Mouse (Mus musculus) hindbrain, embryonic 12.5 days (tissue): ENCODE results near the gene Mfsd2a. TPM values are rescaled to one million over a fixed set of nuclear protein-coding genes. Genes with fewer than 3 reads are reported as not detected.
A peak's percentile ranks its signal among the peaks of the same experiment; 100 is the strongest.

Experiments used
- ATAC-seq: fragments of 200-750 bp; cut with Nextera tagmentation; 2 replicates; pipeline ENCODE4 v1.8.0; 2017; ENCODE audit warnings: moderate TSS enrichment; ENCODE audit not compliant: low FRiP score
- H3K27ac ChIP-seq: fragments of 300-500 bp; sonication (generic); 2 replicates; pipeline ENCODE4 v1.5.1; 2016; ENCODE audit warnings: mild to moderate bottlenecking
- H3K27me3 ChIP-seq: fragments of 300-500 bp; sonication (generic); 2 replicates; pipeline ENCODE4 v1.6.1; 2016; ENCODE audit warnings: mild to moderate bottlenecking
- H3K36me3 ChIP-seq: fragments of 300-500 bp; sonication (generic); 2 replicates; pipeline ENCODE4 v1.6.1; 2016; ENCODE audit warnings: mild to moderate bottlenecking
- H3K4me1 ChIP-seq: fragments of 300-500 bp; sonication (generic); 2 replicates; pipeline ENCODE4 v1.6.1; 2016
- H3K4me2 ChIP-seq: fragments of 300-500 bp; sonication (generic); replicated peaks from 2 replicates; pipeline ENCODE4 v1.6.1; 2016; ENCODE audit warnings: mild to moderate bottlenecking
- H3K4me3 ChIP-seq: fragments of 300-500 bp; sonication (generic); 2 replicates; pipeline ENCODE4 v1.5.1; 2016; ENCODE audit warnings: mild to moderate bottlenecking
- H3K9ac ChIP-seq: fragments of 300-500 bp; sonication (generic); 2 replicates; pipeline ENCODE4 v1.6.1; 2016; ENCODE audit warnings: mild to moderate bottlenecking, moderate library complexity
- H3K9me3 ChIP-seq: fragments of 300-500 bp; sonication (generic); replicated peaks from 2 replicates; pipeline ENCODE4 v1.6.1; 2016; ENCODE audit warnings: mild to moderate bottlenecking
- WGBS: fragments of 180-500 bp; shearing (Covaris S2); methylation state at CpG from one replicate; pipeline ENCODE4 v1.1.7; 2016; 5-methylcytosine and 5-hydroxymethylcytosine counted together
- polyA plus RNA-seq: library from polyadenylated mRNA; unstranded; fragments of >200 nt; fragmentation: Nextera tagmentation; extraction: Ambion mirVana; gene quantifications from 2 replicates; pipeline ENCODE4 v1.2.1, GENCODE M21; 2016

Mfsd2a gene
- polyA plus RNA-seq = 28.5 and 28.7 TPM in 2 replicates

GRCm38 (mm10) chr4:122961100-122961567 lies at the start of gene Mfsd2a:
Gene Mfsd2a, minus strand, starts transcription at chr4:122961188.
- Histone ChIP-seq H3K4me3 (peak within 1 kb of the TSS; percentile 67), H3K27ac (peak within 1 kb of the TSS; percentile 30; the same call in 1 of the 2 replicates), H3K4me2 (peak within 1 kb of the TSS; percentile 99), H3K9ac (peak within 1 kb of the TSS; percentile 79), H3K9me3 (no peaks in the 10 kb centered on the region), H3K27me3 (no peaks in the 10 kb centered on the region), H3K36me3 (peaks cover 3% of the 10 kb centered on the region), H3K4me1 (peaks cover 40% of the 10 kb centered on the region)
- peak; percentile 73 for ATAC-seq
- 1% methylated on average over 27 of the region's 27 CpGs for WGBS

GRCm38 (mm10) chr4:123005054-123005966 lies 44.3 kb upstream of the Mfsd2a start:
- no peaks in the 10 kb centered on the region for H3K27me3 ChIP-seq
- H3K9me3 ChIP-seq = no peaks in the 10 kb centered on the region
- H3K4me2 ChIP-seq = no peak overlapping the region
- no peak overlapping the region for H3K9ac ChIP-seq
- no peak overlapping the region for H3K4me3 ChIP-seq
- WGBS = 49% methylated on average over 15 of the region's 15 CpGs
- H3K27ac ChIP-seq = no peak overlapping the region
- peaks cover 31% of the 10 kb centered on the region for H3K4me1 ChIP-seq
- H3K36me3 ChIP-seq = peaks cover 23% of the 10 kb centered on the region
- no peak for ATAC-seq

- peak overlapping the region; percentile 80; the same call in 1 of the 2 replicates for H3K4me3 ChIP-seq
- peak overlapping the region; percentile 82 for H3K4me2 ChIP-seq
These were observed 39.8 kb upstream of the Mfsd2a start for GRCm38 (mm10) chr4:123000617-123001342.

GRCm38 (mm10) chr4:123000130-123000529 lies 39.1 kb upstream of the Mfsd2a start:
- Histone ChIP-seq H3K27me3 (no peaks in the 10 kb centered on the region), H3K9me3 (no peaks in the 10 kb centered on the region), H3K4me3 (peak overlapping the region; percentile 80), H3K4me1 (peaks cover 53% of the 10 kb centered on the region), H3K9ac (peak overlapping the region; percentile 52), H3K4me2 (peak overlapping the region; percentile 82), H3K36me3 (peaks cover 23% of the 10 kb centered on the region), H3K27ac (peak overlapping the region; percentile 93)
- ATAC-seq = no peak
- 33% methylated on average over 14 of the region's 14 CpGs for WGBS

More at GRCm38 (mm10) chr4:123000617-123001342, 39.8 kb upstream of the Mfsd2a start:
- Histone ChIP-seq H3K9me3 (no peaks in the 10 kb centered on the region), H3K36me3 (peaks cover 23% of the 10 kb centered on the region), H3K4me1 (peaks cover 52% of the 10 kb centered on the region), H3K27me3 (no peaks in the 10 kb centered on the region), H3K9ac (peak overlapping the region; percentile 43), H3K27ac (peak overlapping the region; percentile 93)
- no peak for ATAC-seq
- 25% methylated on average over 17 of the region's 17 CpGs for WGBS

- Histone ChIP-seq H3K36me3 (peaks cover 23% of the 10 kb centered on the region), H3K9ac (peak overlapping the region; percentile 52), H3K4me3 (peak overlapping the region; percentile 80), H3K4me2 (peak overlapping the region; percentile 82), H3K4me1 (peaks cover 52% of the 10 kb centered on the region), H3K27ac (peak overlapping the region; percentile 93), H3K9me3 (no peaks in the 10 kb centered on the region), H3K27me3 (no peaks in the 10 kb centered on the region)
- WGBS = 1% methylated on average over 4 of the region's 4 CpGs
- peak; percentile 45 for ATAC-seq
These were observed 38.3 kb upstream of the Mfsd2a start for GRCm38 (mm10) chr4:122999263-122999691.

GRCm38 (mm10) chr4:122998537-122999262 lies 37.7 kb upstream of the Mfsd2a start:
- no peaks in the 10 kb centered on the region for H3K27me3 ChIP-seq
- peak; percentile 70 for ATAC-seq
- H3K9me3 ChIP-seq = no peaks in the 10 kb centered on the region
- H3K4me2 ChIP-seq = peak overlapping the region; percentile 82
- H3K36me3 ChIP-seq = peaks cover 23% of the 10 kb centered on the region
- peak overlapping the region; percentile 52 for H3K9ac ChIP-seq
- peaks cover 52% of the 10 kb centered on the region for H3K4me1 ChIP-seq
- H3K27ac ChIP-seq = peak overlapping the region; percentile 96
- peak overlapping the region; percentile 80 for H3K4me3 ChIP-seq
- 8% methylated on average over 12 of the region's 12 CpGs for WGBS

GRCm38 (mm10) chr4:122996618-122997381 lies 35.8 kb upstream of the Mfsd2a start:
- under 1% methylated on average over 47 of the region's 47 CpGs for WGBS
- Histone ChIP-seq H3K27me3 (no peaks in the 10 kb centered on the region), H3K4me2 (peak overlapping the region; percentile 82), H3K27ac (peak overlapping the region; percentile 96), H3K4me1 (peaks cover 41% of the 10 kb centered on the region), H3K4me3 (peak overlapping the region; percentile 80), H3K9ac (peak overlapping the region; percentile 93), H3K36me3 (peaks cover 13% of the 10 kb centered on the region), H3K9me3 (no peaks in the 10 kb centered on the region)
- ATAC-seq = peak; percentile 7; the same call in 1 of the 2 replicates

- Histone ChIP-seq H3K36me3 (peaks cover 7% of the 10 kb centered on the region), H3K9ac (peak overlapping the region; percentile 93), H3K4me1 (peaks cover 36% of the 10 kb centered on the region), H3K4me2 (peak overlapping the region; percentile 82), H3K9me3 (no peaks in the 10 kb centered on the region), H3K27me3 (no peaks in the 10 kb centered on the region), H3K27ac (peak overlapping the region; percentile 96), H3K4me3 (peak overlapping the region; percentile 80)
- no peak; the same call in 1 of the 2 replicates for ATAC-seq
- under 1% methylated on average over 32 of the region's 32 CpGs for WGBS
These were observed 35.2 kb upstream of the Mfsd2a start for GRCm38 (mm10) chr4:122996221-122996617.

GRCm38 (mm10) chr4:122995404-122996220 lies 34.6 kb upstream of the Mfsd2a start, which contains the start of gene Mycl:
Gene Mycl, plus strand, starts transcription at chr4:122995652.
- peak within 1 kb of the TSS; percentile 96 for H3K27ac ChIP-seq
- H3K4me3 ChIP-seq = peak within 1 kb of the TSS; percentile 80
- ATAC-seq = peak; percentile 74
- no peaks in the 10 kb centered on the region; the same call in 1 of the 2 replicates for H3K9me3 ChIP-seq
- peaks cover 30% of the 10 kb centered on the region for H3K4me1 ChIP-seq
- peak within 1 kb of the TSS; percentile 82 for H3K4me2 ChIP-seq
- peak within 1 kb of the TSS; percentile 93 for H3K9ac ChIP-seq
- H3K36me3 ChIP-seq = peaks cover under 1% of the 10 kb centered on the region; the same call in 1 of the 2 replicates
- WGBS = under 1% methylated on average over 67 of the region's 69 CpGs
- H3K27me3 ChIP-seq = no peaks in the 10 kb centered on the region

- no peak for ATAC-seq
- no peaks in the 10 kb centered on the region for H3K27me3 ChIP-seq
- H3K27ac ChIP-seq = no peak overlapping the region
- H3K9ac ChIP-seq = no peak overlapping the region
- H3K36me3 ChIP-seq = no peaks in the 10 kb centered on the region
- H3K4me1 ChIP-seq = peaks cover 5% of the 10 kb centered on the region
- H3K9me3 ChIP-seq = no peaks in the 10 kb centered on the region; the same call in 1 of the 2 replicates
- no peak overlapping the region for H3K4me3 ChIP-seq
- H3K4me2 ChIP-seq = no peak overlapping the region
- WGBS = 63% methylated on average over 3 of the region's 3 CpGs
These were observed 31.3 kb upstream of the Mfsd2a start for GRCm38 (mm10) chr4:122992276-122992675.
